Mouse (Mus musculus) heart, embryonic 10.5 days (tissue): ENCODE results near the gene Atp6v0b. TPM values are rescaled to one million over a fixed set of nuclear protein-coding genes. Genes with fewer than 3 reads are reported as not detected.

Experiments
- DNase-seq: peaks from one replicate; pipeline ENCODE4 v3.0.0-alpha.2; 2017; ENCODE audit warnings: low spot score
- H3K27ac ChIP-seq: fragments of 300-500 bp; sonication (generic); 2 replicates; pipeline ENCODE4 v1.5.1; 2016; ENCODE audit warnings: mild to moderate bottlenecking
- H3K27me3 ChIP-seq: fragments of 300-500 bp; sonication (generic); 2 replicates; pipeline ENCODE4 v1.6.1; 2016; ENCODE audit warnings: mild to moderate bottlenecking; ENCODE audit not compliant: poor library complexity, insufficient read depth, severe bottlenecking
- H3K36me3 ChIP-seq: fragments of 300-500 bp; sonication (generic); 2 replicates; pipeline ENCODE4 v1.6.1; 2016; ENCODE audit warnings: mild to moderate bottlenecking, moderate library complexity
- H3K4me1 ChIP-seq: fragments of 300-500 bp; sonication (generic); 2 replicates; pipeline ENCODE4 v1.6.1; 2016; ENCODE audit warnings: mild to moderate bottlenecking
- H3K4me3 ChIP-seq: fragments of 300-500 bp; sonication (generic); 2 replicates; pipeline ENCODE4 v1.5.1; 2016; ENCODE audit warnings: mild to moderate bottlenecking, moderate library complexity
- H3K9me3 ChIP-seq: fragments of 300-500 bp; sonication (generic); 2 replicates; pipeline ENCODE4 v1.6.1; 2016; ENCODE audit warnings: mild to moderate bottlenecking, moderate library complexity
- WGBS: fragments of 180-500 bp; shearing (Covaris S2); methylation state at CpG from one replicate; pipeline ENCODE4 v1.1.7; 2016; 5-methylcytosine and 5-hydroxymethylcytosine counted together
- polyA plus RNA-seq: library from polyadenylated mRNA; unstranded; fragments of >200 nt; fragmentation: Nextera tagmentation; extraction: Ambion mirVana; gene quantifications from 2 replicates; pipeline ENCODE4 v1.2.1, GENCODE M21; 2016

The Atp6v0b gene
- polyA plus RNA-seq, 1 experiment from 2014 or later = 208 TPM

DNA sequence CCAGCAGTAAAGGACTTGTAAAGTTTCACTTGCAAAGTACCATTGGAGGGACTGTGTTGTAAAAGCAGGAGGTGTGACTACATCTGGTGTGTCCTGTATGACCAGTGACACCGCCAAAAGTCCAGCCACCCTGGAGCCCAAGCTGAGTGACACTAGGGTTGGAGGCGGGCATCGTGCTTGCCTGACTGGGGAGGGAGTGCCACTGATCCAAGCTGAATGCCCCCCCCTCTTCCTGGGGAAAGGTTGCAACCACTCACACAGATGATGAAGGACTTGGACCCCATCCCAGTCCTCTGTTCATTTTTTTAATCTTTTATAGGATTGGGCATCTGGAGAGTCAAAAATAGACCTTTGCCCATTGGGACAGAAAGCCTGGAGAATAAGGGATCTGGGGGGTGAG lies 45.6 kb downstream of the Atp6v0b start:
- H3K27ac ChIP-seq = no peak overlapping the region
- no peaks in the 10 kb centered on the region for H3K9me3 ChIP-seq
- no peak overlapping the region for H3K4me3 ChIP-seq
- no peak for DNase-seq
- 73% methylated on average over 3 of the region's 3 CpGs for WGBS
- H3K36me3 ChIP-seq = peaks cover 7% of the 10 kb centered on the region; the same call in 1 of the 2 replicates
- H3K27me3 ChIP-seq = peaks cover 18% of the 10 kb centered on the region; the same call in 1 of the 2 replicates
- no peaks in the 10 kb centered on the region; the same call in 1 of the 2 replicates for H3K4me1 ChIP-seq

DNA sequence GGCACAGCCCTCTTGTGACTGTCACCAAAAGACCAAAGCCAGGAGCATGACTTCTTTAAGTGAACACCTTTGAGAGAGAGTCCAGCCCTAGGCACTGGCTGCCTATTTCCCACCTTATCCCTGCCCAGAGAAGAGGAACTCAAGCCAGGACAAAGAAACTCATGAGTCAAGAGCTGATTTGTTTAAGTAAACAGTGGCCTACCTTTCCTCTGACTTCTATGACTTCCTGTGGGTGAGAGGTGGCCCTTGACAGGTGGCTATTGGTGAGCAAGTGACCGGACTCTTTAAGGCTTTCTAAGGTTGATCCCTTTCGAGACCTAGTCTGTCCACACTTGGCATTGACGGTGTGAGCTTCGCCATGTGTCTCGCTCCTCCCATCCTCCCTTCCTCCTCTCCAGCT lies 46.3 kb downstream of the Atp6v0b start:
- Histone ChIP-seq H3K4me1 (peaks cover 4% of the 10 kb centered on the region), H3K27ac (no peak overlapping the region), H3K27me3 (peaks cover 16% of the 10 kb centered on the region; the same call in 1 of the 2 replicates), H3K9me3 (no peaks in the 10 kb centered on the region), H3K4me3 (no peak overlapping the region), H3K36me3 (peaks cover 5% of the 10 kb centered on the region; the same call in 1 of the 2 replicates)
- 89% methylated on average over 5 of the region's 5 CpGs for whole genome bisulfite sequencing
- no peak for DNase-seq

DNA sequence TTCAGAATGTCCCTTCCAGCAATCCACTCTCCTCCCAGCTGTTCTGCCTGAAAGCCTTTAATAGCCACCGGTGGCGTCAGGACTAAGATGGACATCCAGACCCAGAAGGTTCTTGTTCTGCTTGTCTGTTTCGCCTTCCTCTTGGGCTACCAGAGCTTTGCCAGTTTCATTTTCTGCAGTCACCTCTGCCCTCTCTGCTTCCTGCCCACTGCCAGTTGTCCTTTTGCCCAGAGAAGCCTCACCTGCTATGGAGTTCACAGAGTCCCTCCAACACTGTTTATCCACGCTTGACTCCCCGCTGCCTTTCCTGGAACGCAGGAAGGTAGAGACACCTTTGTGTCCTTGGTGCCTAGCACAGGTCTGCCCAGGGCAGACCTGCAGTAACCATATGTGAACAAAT lies 47.8 kb downstream of the Atp6v0b start:
- 71% methylated on average over 6 of the region's 6 CpGs for WGBS
- no peak overlapping the region for H3K27ac ChIP-seq
- peaks cover 16% of the 10 kb centered on the region for H3K4me1 ChIP-seq
- no peak overlapping the region for H3K4me3 ChIP-seq
- no peak for DNase-seq
- peaks cover 14% of the 10 kb centered on the region; the same call in 1 of the 2 replicates for H3K27me3 ChIP-seq
- no peaks in the 10 kb centered on the region for H3K9me3 ChIP-seq
- H3K36me3 ChIP-seq = no peaks in the 10 kb centered on the region; the same call in 1 of the 2 replicates

DNA sequence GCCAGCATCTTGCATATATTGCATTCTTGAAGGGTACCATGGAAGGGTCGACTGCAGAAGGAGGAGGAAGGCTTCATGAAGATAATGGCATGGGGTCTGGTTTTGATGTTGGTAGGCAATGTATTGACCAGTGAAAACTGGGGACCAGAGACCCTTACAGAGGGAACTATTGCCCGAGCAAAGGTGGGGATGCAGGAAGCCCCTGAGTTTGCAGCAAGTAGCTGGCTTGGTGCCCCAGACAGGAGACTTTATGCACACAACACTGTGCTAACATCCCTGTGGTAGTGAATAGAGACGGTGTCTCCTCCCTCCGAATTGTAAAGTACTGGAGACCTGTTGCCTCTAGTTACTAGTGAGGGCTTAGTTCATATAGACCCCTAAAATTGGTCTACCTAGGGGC lies 49.9 kb downstream of the Atp6v0b start:
- H3K9me3 ChIP-seq = no peaks in the 10 kb centered on the region
- peaks cover 20% of the 10 kb centered on the region for H3K4me1 ChIP-seq
- no peak for DNase-seq
- peak overlapping the region; percentile 93; the same call in 1 of the 2 replicates for H3K27ac ChIP-seq
- H3K27me3 ChIP-seq = peaks cover 21% of the 10 kb centered on the region; the same call in 1 of the 2 replicates
- H3K36me3 ChIP-seq = no peaks in the 10 kb centered on the region; the same call in 1 of the 2 replicates
- WGBS = 71% methylated on average over 4 of the region's 4 CpGs
- peak overlapping the region; percentile 94 for H3K4me3 ChIP-seq

DNA sequence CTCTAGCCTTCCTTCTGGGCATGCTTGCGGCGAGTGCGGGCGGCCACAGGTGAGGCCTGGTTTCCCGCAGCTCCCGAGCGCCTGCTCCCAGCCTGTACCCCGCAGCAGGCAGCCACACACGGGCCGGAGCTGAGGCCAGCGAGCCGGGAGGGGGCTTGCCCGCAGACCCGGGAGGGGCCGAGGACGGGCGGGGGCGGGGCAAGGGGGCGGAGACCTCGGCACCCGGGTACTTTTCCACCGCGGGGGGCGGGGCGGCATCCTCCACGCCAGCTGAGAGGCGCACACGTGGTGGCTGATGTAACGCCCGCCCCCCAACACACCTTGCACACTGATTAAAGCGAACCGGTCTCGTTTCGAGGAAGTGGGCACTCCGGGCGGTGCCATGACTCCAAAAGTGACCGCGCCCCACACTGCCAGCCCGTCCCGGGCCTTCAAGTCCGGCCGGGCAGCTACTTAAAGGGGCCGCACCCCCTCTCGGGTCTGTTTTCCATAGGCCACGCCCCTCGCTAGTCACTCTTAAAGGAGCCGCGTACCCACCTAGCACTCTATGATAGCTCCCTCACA lies 50.8 kb downstream of the Atp6v0b start:
- peak; percentile 96 for DNase-seq
- H3K36me3 ChIP-seq = no peaks in the 10 kb centered on the region; the same call in 1 of the 2 replicates
- H3K4me1 ChIP-seq = peaks cover 20% of the 10 kb centered on the region
- H3K9me3 ChIP-seq = no peaks in the 10 kb centered on the region
- H3K27me3 ChIP-seq = peaks cover 28% of the 10 kb centered on the region
- peak overlapping the region; percentile 94 for H3K4me3 ChIP-seq
- H3K27ac ChIP-seq = peak overlapping the region; percentile 93
- under 1% methylated on average over 48 of the region's 48 CpGs for WGBS

DNA sequence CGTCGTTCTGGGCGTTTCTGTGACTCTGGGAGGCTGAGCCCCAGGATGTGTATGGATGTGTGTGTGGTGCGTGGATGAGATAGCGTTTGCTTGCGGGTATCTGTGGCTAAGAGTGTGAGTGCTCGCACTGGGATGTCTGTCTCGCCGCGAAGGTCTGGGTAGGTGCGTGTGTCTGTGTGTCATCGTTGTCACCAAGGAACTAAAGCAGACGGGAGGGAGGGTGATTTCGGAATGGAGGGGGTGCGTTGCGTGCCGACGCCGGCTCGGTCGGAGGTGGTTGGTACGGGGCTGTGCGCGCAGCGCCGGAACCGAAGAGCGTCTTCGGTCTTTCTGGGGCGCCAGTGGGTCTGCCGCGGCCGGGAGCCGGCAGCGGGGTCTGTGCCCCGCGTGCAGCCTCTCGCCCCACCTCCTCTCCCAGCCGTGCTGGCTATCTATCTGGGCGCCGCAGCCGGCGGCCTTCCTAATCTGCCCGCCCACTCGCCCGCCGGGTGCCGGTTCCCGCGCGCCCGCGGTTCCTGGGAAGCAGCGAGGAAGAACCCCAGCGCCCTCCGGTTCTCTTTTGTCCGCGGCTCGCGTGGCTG lies 51.5 kb downstream of the Atp6v0b start:
- peak overlapping the region; percentile 94 for H3K4me3 ChIP-seq
- peak overlapping the region; percentile 93 for H3K27ac ChIP-seq
- WGBS = under 1% methylated on average over 60 of the region's 60 CpGs
- peak; percentile 86 for DNase-seq
- H3K36me3 ChIP-seq = no peaks in the 10 kb centered on the region
- H3K4me1 ChIP-seq = peaks cover 20% of the 10 kb centered on the region
- H3K9me3 ChIP-seq = no peaks in the 10 kb centered on the region
- peaks cover 35% of the 10 kb centered on the region for H3K27me3 ChIP-seq

DNA sequence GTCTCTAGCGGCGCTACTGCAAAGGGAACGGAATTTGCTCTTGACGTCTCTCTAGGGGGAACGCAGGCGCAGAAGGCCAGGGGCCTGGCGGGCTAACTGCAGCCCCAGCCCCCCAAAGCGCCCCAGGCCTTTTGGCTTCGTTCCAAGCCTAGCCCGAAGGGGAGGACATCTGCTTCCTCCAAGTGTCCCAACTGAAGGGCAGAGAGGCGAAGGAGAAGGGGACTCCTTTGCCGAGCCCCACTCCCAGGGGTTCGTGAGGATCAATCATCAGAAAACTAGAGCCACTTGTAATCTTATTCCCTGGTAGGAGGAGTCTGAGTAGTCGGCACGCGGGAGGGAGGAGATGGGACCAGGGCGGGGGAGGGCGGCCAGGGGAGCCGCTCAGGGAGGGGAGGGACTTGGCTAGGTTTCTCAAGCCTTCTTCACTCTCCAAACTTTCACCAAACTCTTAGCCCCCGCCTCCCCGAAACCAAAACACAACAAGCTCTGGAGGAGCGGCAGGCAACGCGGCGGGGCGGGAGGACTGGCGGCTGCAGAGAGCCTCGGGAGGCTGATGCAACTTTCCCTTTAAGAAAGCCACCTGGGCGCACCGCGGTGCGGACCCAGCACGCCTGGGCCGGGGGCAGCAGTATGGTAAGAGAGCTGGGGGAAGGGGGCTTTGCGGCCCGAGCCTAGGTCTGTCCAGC lies 52.1 kb downstream of the Atp6v0b start:
- H3K27ac ChIP-seq = peak overlapping the region; percentile 93
- DNase-seq = peak; percentile 95
- peaks cover 41% of the 10 kb centered on the region for H3K27me3 ChIP-seq
- under 1% methylated on average over 36 of the region's 36 CpGs for WGBS
- no peaks in the 10 kb centered on the region for H3K9me3 ChIP-seq
- H3K4me1 ChIP-seq = peaks cover 26% of the 10 kb centered on the region
- H3K4me3 ChIP-seq = peak overlapping the region; percentile 94
- no peaks in the 10 kb centered on the region for H3K36me3 ChIP-seq

DNA sequence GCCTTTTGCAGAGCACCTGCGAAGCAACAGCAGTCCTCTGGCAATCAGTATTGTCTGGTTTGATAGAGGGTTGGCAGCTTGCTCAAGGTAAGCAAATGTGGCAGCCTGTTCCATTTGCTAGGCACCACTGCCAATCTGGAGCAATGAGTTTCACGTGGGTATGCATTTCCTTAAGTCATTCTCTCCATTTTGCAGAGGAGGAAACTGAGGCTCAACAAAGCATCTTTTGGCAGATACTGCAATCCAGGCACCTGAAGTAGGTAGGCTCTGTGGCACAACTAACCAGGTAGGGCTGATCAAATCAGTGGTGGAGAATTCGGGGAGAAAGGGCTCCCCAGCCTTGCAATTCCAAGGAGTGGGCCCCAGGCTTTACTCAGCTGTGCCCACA lies 52.7 kb downstream of the Atp6v0b start, which contains the start of gene Slc6a9:
Gene Slc6a9 (plus strand): TSS at position 50 of the 388 bp plus-strand sequence.
- peak within 1 kb of the TSS; percentile 93 for H3K27ac ChIP-seq
- peak within 1 kb of the TSS; percentile 94 for H3K4me3 ChIP-seq
- WGBS = 24% methylated on average over 3 of the region's 3 CpGs
- H3K9me3 ChIP-seq = no peaks in the 10 kb centered on the region
- H3K36me3 ChIP-seq = no peaks in the 10 kb centered on the region
- peaks cover 31% of the 10 kb centered on the region for H3K4me1 ChIP-seq
- peaks cover 39% of the 10 kb centered on the region for H3K27me3 ChIP-seq
- DNase-seq = no peak

Other genes with a start within 250 kb of the Atp6v0b start
- gene Dmap1, start 205.1 kb downstream of the Atp6v0b start, polyA plus RNA-seq = 54.6 and 63.6 TPM in 2 replicates
- gene Gm12845, start 162.9 kb downstream of the Atp6v0b start, polyA plus RNA-seq = not detected in 2 replicates
- gene Klf17, start 121.7 kb downstream of the Atp6v0b start, polyA plus RNA-seq = 0.05 TPM in 1 of 2 replicates, not detected in the other
- 12.5 and 12.8 TPM in 2 replicates for gene Slc6a9, start 52.8 kb downstream of the Atp6v0b start, polyA plus RNA-seq
- 0.79 and 1.0 TPM in 2 replicates for gene Ccdc24, start 14.8 kb downstream of the Atp6v0b start, polyA plus RNA-seq
- 14.2 and 17.7 TPM in 2 replicates for gene B4galt2, start 3.8 kb downstream of the Atp6v0b start, polyA plus RNA-seq
- 17.5 and 19.6 TPM in 2 replicates for gene Dph2, start 4.7 kb upstream of the Atp6v0b start, polyA plus RNA-seq
- gene Ipo13, start 27.7 kb upstream of the Atp6v0b start, polyA plus RNA-seq = 45.9 and 57.1 TPM in 2 replicates
- 0.85 and 1.3 TPM in 2 replicates for gene Artn, start 42.4 kb upstream of the Atp6v0b start, polyA plus RNA-seq
- 6.6 and 7.2 TPM in 2 replicates for gene St3gal3, start 247.6 kb upstream of the Atp6v0b start, polyA plus RNA-seq